ENCODE assay signal across 9 mouse cellular contexts in the genomic region with DNA sequence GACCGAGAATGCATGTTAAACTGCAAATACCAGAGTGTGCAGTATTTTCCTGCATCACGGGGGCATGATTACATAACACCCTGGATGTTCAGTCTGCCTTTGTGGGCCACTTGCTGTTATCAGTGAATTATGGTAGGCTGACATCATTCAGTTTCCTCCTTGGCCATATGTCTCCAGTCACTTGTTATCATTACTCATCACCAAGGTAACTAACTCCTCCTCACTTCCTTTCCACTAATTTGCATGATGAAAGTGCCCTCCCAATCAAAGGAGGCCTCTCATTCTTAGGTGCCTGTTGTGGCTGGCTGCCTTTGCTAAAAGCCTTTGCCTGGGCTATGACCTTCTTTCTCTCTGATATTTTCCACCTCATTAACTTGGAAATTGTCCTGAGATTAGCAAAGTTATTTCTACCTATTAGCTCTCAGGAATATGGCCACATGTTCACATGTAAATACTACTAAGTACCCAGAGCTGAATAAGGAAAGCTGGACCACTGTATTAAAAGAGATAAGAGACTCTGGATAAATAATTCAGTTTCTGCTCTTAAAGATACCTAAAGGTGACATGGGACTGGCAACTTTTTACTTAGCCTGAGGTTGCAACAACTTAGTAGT.
DNase-seq lines count a peak whose midpoint lies in the region; ATAC-seq lines count a peak whose summit lies in the region.
"Had no signal": no experiment of that assay in that cellular context is flagged by ENCODE, and none has a peak within 500 bp of the region (broad histone marks: within the 10 kb centered on the region; RNA-seq: fewer than 3 reads in every experiment).

No protein-coding gene starts in this region.

- H3K9me3 ChIP-seq in neural tube, embryonic 11.5 days (ENCODE audit: control insufficient read depth, low read length) = no peaks in the 10 kb centered on the region
- H3K9me3 ChIP-seq: lung, embryonic 15.5 days had no signal

- no peak overlapping the region for H3K27ac ChIP-seq in neural tube, embryonic 11.5 days (ENCODE audit: low read depth, low read length)
- H3K27ac ChIP-seq: lung, embryonic 15.5 days had no signal

- H3K4me1 ChIP-seq in neural tube, embryonic 11.5 days (ENCODE audit: control insufficient read depth, insufficient read depth, low read length) = no peaks in the 10 kb centered on the region
- H3K4me1 ChIP-seq: lung, embryonic 15.5 days had no signal

- H3K27me3 ChIP-seq in neural tube, embryonic 11.5 days (ENCODE audit: control insufficient read depth, insufficient read depth, low read length) = no peaks in the 10 kb centered on the region
- H3K27me3 ChIP-seq: lung, embryonic 15.5 days had no signal

- no peak overlapping the region for H3K9ac ChIP-seq in neural tube, embryonic 11.5 days (ENCODE audit: low read length)
- H3K9ac ChIP-seq: lung, embryonic 15.5 days had no signal

- peak; percentile 85; the same call in 1 of the 2 replicates for ATAC-seq in neural tube, embryonic 11.5 days (ENCODE audit: insufficient read depth, low FRiP score, low TSS enrichment)

- WGBS in neural tube, embryonic 11.5 days = 47% methylated on average over 2 of the region's 2 CpGs

- peak; percentile 32 for DNase-seq in embryo, embryonic 10 days (ENCODE audit: low spot score)
- DNase-seq in embryo, embryonic 9.5 days (ENCODE audit: extremely low spot score) = no peak
- no peak for DNase-seq in neural tube, embryonic 11.5 days (ENCODE audit: low spot score)
- no peak for DNase-seq in neural tube, embryonic 10.5 days (ENCODE audit: extremely low spot score, low spot score)
- DNase-seq in layer of hippocampus, adult 18-20 months (ENCODE audit: low spot score in 2 of 2) = peak; percentile 19 to 78
- DNase-seq in retina, postnatal 1 day = peak; percentile 51
- no peak for DNase-seq in frontal cortex, postnatal 10 days (ENCODE audit: low spot score in 2 of 2)
- DNase-seq in frontal cortex, postnatal 14 days (ENCODE audit: low spot score in 2 of 2) = no peak

- no peak overlapping the region for H3K4me2 ChIP-seq in neural tube, embryonic 11.5 days (ENCODE audit: low read depth)
- H3K4me2 ChIP-seq: lung, embryonic 15.5 days had no signal

- no peaks in the 10 kb centered on the region for H3K36me3 ChIP-seq in neural tube, embryonic 11.5 days (ENCODE audit: control insufficient read depth, insufficient read depth, low read length)
- H3K36me3 ChIP-seq: lung, embryonic 15.5 days had no signal

- H3K4me3 ChIP-seq in neural tube, embryonic 11.5 days (ENCODE audit: low read depth, low read length) = no peak overlapping the region
- H3K4me3 ChIP-seq: lung, embryonic 15.5 days had no signal

Comparison
In these comparisons a context has a peak if more than half of its experiments do, and no peak if none do; other contexts are left out.
1. DNase-seq: peak in embryo, embryonic 10 days (single experiment), layer of hippocampus, adult 18-20 months (2 of 2) and retina, postnatal 1 day (single experiment); none in embryo, embryonic 9.5 days (single experiment), neural tube, embryonic 11.5 days (single experiment), neural tube, embryonic 10.5 days (single experiment), frontal cortex, postnatal 10 days (0 of 2) and frontal cortex, postnatal 14 days (0 of 2).